Mouse (Mus musculus) brain, embryonic 14.5 days (tissue): ENCODE data around the gene Zfp566.

Experiments used
- CTCF ChIP-seq: fragments of 200-500 bp; IDR thresholded peaks from 2 replicates; pipeline ENCODE4 v1.5.1; 2012; ENCODE audit warnings: inconsistent platforms, mild to moderate bottlenecking, moderate library complexity, borderline replicate concordance; ENCODE audit not compliant: insufficient read depth, insufficient read length; ENCODE audit errors: extremely low read depth
- POLR2A ChIP-seq: fragments of 200-500 bp; IDR thresholded peaks from 2 replicates; pipeline ENCODE4 v1.6.1; 2012; ENCODE audit warnings: mild to moderate bottlenecking, inconsistent platforms, borderline replicate concordance; ENCODE audit not compliant: poor library complexity, insufficient read depth, insufficient read length, severe bottlenecking; ENCODE audit errors: extremely low read depth

DNA sequence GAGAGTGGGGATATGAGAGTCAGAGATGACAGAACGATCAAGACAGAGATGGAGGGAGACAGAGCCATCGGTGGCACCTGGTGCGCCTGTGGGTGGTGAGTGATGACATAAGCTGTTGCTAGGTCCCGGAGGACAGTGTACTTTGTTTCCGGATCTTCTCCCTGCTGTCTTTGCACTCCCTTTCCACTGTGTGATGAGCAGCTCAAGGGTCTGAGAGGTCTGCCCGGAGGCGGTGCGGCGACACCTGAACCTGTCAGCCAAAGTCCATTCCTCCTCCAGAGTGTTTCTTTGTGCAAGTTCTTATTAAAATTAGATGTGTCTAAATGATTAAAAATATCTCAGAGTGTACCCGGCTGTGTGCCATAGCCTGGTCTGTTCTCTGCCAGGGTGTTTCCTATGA is 46.5 kb upstream of the Zfp566 start:
- TF ChIP-seq CTCF = no peak
- TF ChIP-seq POLR2A = no peak
